Mouse (Mus musculus) cerebellum, adult 9-11 months (tissue): Measurements from ENCODE around the gene Cxcl16.

Experiments used
- DNase-seq: peaks from one replicate; pipeline ENCODE4 v3.0.0; 2022

Gene Cxcl16

GRCm38 (mm10) chr11:70409594-70410296, 50.0 kb downstream of the Cxcl16 start, which contains the start of gene Pelp1:
TSS of gene Pelp1 (minus strand) at chr11:70410031.
- peak; percentile 82 for DNase-seq
